ENCODE assay signal across 23 mouse cellular contexts in genomic region chr1:128058625-128059024, GRCm38 (mm10). TPM values are rescaled to one million over a fixed set of nuclear protein-coding genes. Genes with fewer than 3 reads are reported as not detected.
DNase-seq lines count a peak whose midpoint lies in the region; ATAC-seq and TF ChIP-seq lines count a peak whose summit lies in the region.
"Had no signal": no experiment of that assay in that cellular context is flagged by ENCODE, and none has a peak within 500 bp of the region (broad histone marks: within the 10 kb centered on the region; RNA-seq: fewer than 3 reads in every experiment).

No protein-coding gene starts in this region.

- H3K4me1 ChIP-seq in liver, postnatal 0 days (ENCODE audit: insufficient read depth): no peaks in the 10 kb centered on the region
- peaks cover 9% of the 10 kb centered on the region; the same call in 1 of the 2 replicates for H3K4me1 ChIP-seq in liver, embryonic 11.5 days (replicated peaks; ENCODE audit: control insufficient read depth, insufficient read depth, low read length)
- H3K4me1 ChIP-seq in neural tube, embryonic 15.5 days: no peaks in the 10 kb centered on the region
- H3K4me1 ChIP-seq: heart, embryonic 13.5 days; hindbrain, embryonic 15.5 days; intestine, embryonic 15.5 days had no signal

- peak; percentile 20 for DNase-seq in liver, postnatal 0 days
- DNase-seq in liver, embryonic 11.5 days (ENCODE audit: low spot score): no peak
- DNase-seq in fibroblast of lung, adult 2 months (ENCODE audit: low read depth): peak; percentile 13
- DNase-seq in left cerebral cortex, adult 2 months (ENCODE audit: extremely low spot score in 1 of 2, low spot score in 2 of 2): no peak
- DNase-seq in layer of hippocampus, postnatal 14 days (ENCODE audit: low spot score in 2 of 2): no peak
- DNase-seq: adrenal gland, postnatal 10 days; adrenal gland, postnatal 36 days; cerebellum, adult 18-20 months; cerebellum, adult 9-10 months; cerebellum, postnatal 14 days; forebrain, postnatal 0 days; gastrocnemius, adult 2 months; gastrocnemius, postnatal 14 days; heart, adult 18-20 months; heart, postnatal 14 days; heart, postnatal 4 days had no signal

- H3K27ac ChIP-seq in liver, postnatal 0 days (ENCODE audit: low read depth): no peak overlapping the region
- no peak overlapping the region for H3K27ac ChIP-seq in liver, embryonic 11.5 days (ENCODE audit: low read depth, low read length)
- no peak overlapping the region for H3K27ac ChIP-seq in neural tube, embryonic 15.5 days (replicated peaks)
- H3K27ac ChIP-seq in left cerebral cortex, adult 2 months: no peak overlapping the region
- H3K27ac ChIP-seq: gastrocnemius, adult 2 months; heart, embryonic 13.5 days; hindbrain, embryonic 15.5 days; intestine, embryonic 15.5 days had no signal

- no peaks in the 10 kb centered on the region for H3K27me3 ChIP-seq in liver, postnatal 0 days (ENCODE audit: insufficient read depth, low read length)
- no peaks in the 10 kb centered on the region for H3K27me3 ChIP-seq in liver, embryonic 11.5 days (replicated peaks; ENCODE audit: control insufficient read depth, insufficient read depth, low read length)
- no peaks in the 10 kb centered on the region for H3K27me3 ChIP-seq in neural tube, embryonic 15.5 days (replicated peaks)
- H3K27me3 ChIP-seq: heart, embryonic 13.5 days; hindbrain, embryonic 15.5 days; intestine, embryonic 15.5 days; Patski had no signal

- H3K9me3 ChIP-seq in liver, postnatal 0 days (ENCODE audit: low read length): no peaks in the 10 kb centered on the region
- H3K9me3 ChIP-seq in liver, embryonic 11.5 days (ENCODE audit: control insufficient read depth, low read length): no peaks in the 10 kb centered on the region
- H3K9me3 ChIP-seq in neural tube, embryonic 15.5 days (replicated peaks): no peaks in the 10 kb centered on the region
- H3K9me3 ChIP-seq: heart, embryonic 13.5 days; hindbrain, embryonic 15.5 days; intestine, embryonic 15.5 days had no signal

- no peaks in the 10 kb centered on the region for H3K36me3 ChIP-seq in liver, postnatal 0 days (replicated peaks; ENCODE audit: insufficient read depth, low read length)
- H3K36me3 ChIP-seq in liver, embryonic 11.5 days (ENCODE audit: control insufficient read depth, insufficient read depth, low read length): no peaks in the 10 kb centered on the region
- no peaks in the 10 kb centered on the region for H3K36me3 ChIP-seq in neural tube, embryonic 15.5 days
- H3K36me3 ChIP-seq: heart, embryonic 13.5 days; hindbrain, embryonic 15.5 days; intestine, embryonic 15.5 days had no signal

- no peak for TF ChIP-seq CTCF in liver, postnatal 0 days (IDR thresholded peaks at IDR 0.05; ENCODE audit: low read depth)
- TF ChIP-seq CTCF in left cerebral cortex, adult 2 months (IDR thresholded peaks at IDR 0.05): no peak

- peak; percentile 55; the same call in 1 of the 2 replicates for ATAC-seq in liver, postnatal 0 days
- no peak for ATAC-seq in liver, embryonic 11.5 days (replicated peaks; ENCODE audit: low FRiP score)
- peak; percentile 39 for ATAC-seq in CD4-positive, CD25-positive, alpha-beta regulatory T cell, adult 4 months
- ATAC-seq in neural tube, embryonic 15.5 days (ENCODE audit: low FRiP score): no peak
- ATAC-seq: forebrain, embryonic 14.5 days; forebrain, postnatal 0 days; intestine, embryonic 15.5 days; Patski had no signal

- H3K9ac ChIP-seq in liver, postnatal 0 days (replicated peaks): no peak overlapping the region
- H3K9ac ChIP-seq in liver, embryonic 11.5 days (ENCODE audit: low read depth, low read length): no peak overlapping the region
- no peak overlapping the region for H3K9ac ChIP-seq in neural tube, embryonic 15.5 days (replicated peaks)
- H3K9ac ChIP-seq: forebrain, postnatal 0 days; heart, embryonic 13.5 days; hindbrain, embryonic 15.5 days; intestine, embryonic 15.5 days had no signal

- intact Hi-C loops in left cerebral cortex, adult 2 months (cut with DNase I): no loop called here

- no peak overlapping the region for H3K4me3 ChIP-seq in liver, postnatal 0 days (ENCODE audit: low read depth, low read length)
- H3K4me3 ChIP-seq in liver, embryonic 11.5 days (ENCODE audit: low read depth, low read length): no peak overlapping the region
- no peak overlapping the region for H3K4me3 ChIP-seq in neural tube, embryonic 15.5 days (replicated peaks)
- H3K4me3 ChIP-seq in left cerebral cortex, adult 2 months: no peak overlapping the region
- H3K4me3 ChIP-seq: gastrocnemius, adult 2 months; heart, embryonic 13.5 days; hindbrain, embryonic 15.5 days; intestine, embryonic 15.5 days had no signal

- no peak overlapping the region for H3K4me2 ChIP-seq in liver, postnatal 0 days (ENCODE audit: low read depth, low read length)
- no peak overlapping the region for H3K4me2 ChIP-seq in liver, embryonic 11.5 days
- no peak overlapping the region for H3K4me2 ChIP-seq in neural tube, embryonic 15.5 days
- H3K4me2 ChIP-seq: heart, embryonic 13.5 days; hindbrain, embryonic 15.5 days; intestine, embryonic 15.5 days had no signal

- 71% methylated on average over 5 of the region's 5 CpGs for WGBS in liver, postnatal 0 days (ENCODE audit: insufficient replicate concordance)
- 85% methylated on average over 5 of the region's 5 CpGs for WGBS in liver, embryonic 11.5 days
- WGBS in neural tube, embryonic 15.5 days: 95% methylated on average over 5 of the region's 5 CpGs

- no peak for TF ChIP-seq EP300 in liver, postnatal 0 days (IDR thresholded peaks at IDR 0.05; ENCODE audit: low read depth)

RNA-seq across cellular contexts. Expression of gene Zranb3, which starts 44.2 kb away (rescaled TPM):
- polyA plus RNA-seq in liver, postnatal 0 days (2015; fragmentation: Nextera tagmentation; extraction: Ambion mirVana): 1.2 and 1.3 TPM in 2 replicates
- 10.7 and 11.2 TPM in 2 replicates for polyA plus RNA-seq in liver, embryonic 11.5 days (2014; fragmentation: Nextera tagmentation; extraction: Ambion mirVana)
- 1 to 10 TPM; 1.5 to 3.8 TPM for polyA plus RNA-seq in CD4-positive, CD25-positive, alpha-beta regulatory T cell, adult 4 months (2017; shearing (Covaris generic))
- polyA plus RNA-seq in neural tube, embryonic 15.5 days (2015; fragmentation: Nextera tagmentation; extraction: Ambion mirVana): 4.1 and 4.8 TPM in 2 replicates
- 1 to 10 TPM; 6.8 to 7.8 TPM for total RNA-seq in left cerebral cortex, adult 2 months (2021)
- total RNA-seq in layer of hippocampus, postnatal 14 days (2021): 1 to 10 TPM; 7.9 to 9.7 TPM

RNA-seq across cellular contexts. Expression of gene R3hdm1, which starts 44.5 kb away (rescaled TPM):
- polyA plus RNA-seq in liver, postnatal 0 days (2015; fragmentation: Nextera tagmentation; extraction: Ambion mirVana): 21.7 and 22.6 TPM in 2 replicates
- 81.2 and 89.3 TPM in 2 replicates for polyA plus RNA-seq in liver, embryonic 11.5 days (2014; fragmentation: Nextera tagmentation; extraction: Ambion mirVana)
- 100 to 1,000 TPM; 121 to 143 TPM for polyA plus RNA-seq in CD4-positive, CD25-positive, alpha-beta regulatory T cell, adult 4 months (2017; shearing (Covaris generic))
- polyA plus RNA-seq in neural tube, embryonic 15.5 days (2015; fragmentation: Nextera tagmentation; extraction: Ambion mirVana): 78.7 and 83.3 TPM in 2 replicates
- total RNA-seq in left cerebral cortex, adult 2 months (2021): 100 to 1,000 TPM; 505 to 574 TPM
- 100 to 1,000 TPM; 220 to 257 TPM for total RNA-seq in layer of hippocampus, postnatal 14 days (2021)

Comparison
In these comparisons a context has a peak if more than half of its experiments do, and no peak if none do; other contexts are left out.
1. ATAC-seq: peak in liver, postnatal 0 days (single experiment) and CD4-positive, CD25-positive, alpha-beta regulatory T cell, adult 4 months (single experiment); none in liver, embryonic 11.5 days (single experiment) and neural tube, embryonic 15.5 days (single experiment).
2. DNase-seq: peak in liver, postnatal 0 days (single experiment) and fibroblast of lung, adult 2 months (single experiment); none in liver, embryonic 11.5 days (single experiment), left cerebral cortex, adult 2 months (0 of 2) and layer of hippocampus, postnatal 14 days (0 of 2).